Mouse (Mus musculus) adrenal gland, postnatal 4 days (tissue): Measurements from ENCODE around the gene Cyp2d40. TPM values are rescaled to one million over a fixed set of nuclear protein-coding genes. Genes with fewer than 3 reads are reported as not detected.

Experiments used
- microRNA-seq: library from miRNA; unstranded; fragments of <30 nt; microRNA quantifications from one replicate; pipeline ENCODE4 v1.2.0, GENCODE M21; 2021
- total RNA-seq, 2 experiments: library from RNA; stranded (reverse); gene quantifications; 2 replicates each; pipeline ENCODE4 v1.2.3; 2021

The Cyp2d40 gene
- total RNA-seq, 2 experiments from 2014 or later = 0.93 TPM; not detected in 1

Small RNA genes within 50 kb of the gene (microRNA-seq; reads per million reads assigned to microRNA genes)
- gene Gm27618 = not detected

Other genes starting within 250 kb of the Cyp2d40 start
- 1 to 10 TPM in 1 of 2 experiments, under 1 TPM in 1; 0.28 to 2.5 TPM for gene Cyp2d12, start 209.1 kb downstream of the Cyp2d40 start, total RNA-seq
- not detected for gene Cyp2d34, start 143.2 kb downstream of the Cyp2d40 start, total RNA-seq
- gene Cyp2d26, start 30.1 kb upstream of the Cyp2d40 start, total RNA-seq = 10 to 100 TPM; 11.5 to 85.3 TPM
- 10 to 100 TPM; 85.4 to 98.1 TPM for gene Tcf20, start 223.7 kb upstream of the Cyp2d40 start, total RNA-seq